In the genomic region with DNA sequence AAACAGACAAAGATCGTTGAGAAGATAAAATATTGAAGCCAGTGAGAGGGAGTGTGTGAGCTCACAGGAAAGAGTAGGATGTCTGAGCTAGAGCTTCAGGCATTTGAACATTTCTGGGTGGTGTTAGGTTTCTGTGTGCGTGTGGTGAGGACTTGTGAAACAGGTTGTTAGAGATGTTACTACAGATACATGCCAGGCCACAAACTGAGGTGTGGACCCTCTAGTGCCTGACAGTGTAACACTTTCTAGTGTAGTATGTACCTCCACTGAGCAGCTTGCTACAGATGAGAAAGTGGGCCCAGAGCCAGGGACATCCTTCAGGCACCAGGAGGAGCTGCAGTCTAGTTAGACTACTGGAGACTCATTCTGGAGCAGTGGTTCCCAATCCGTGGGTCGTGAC, we compare ENCODE assay signal across 11 mouse cellular contexts. TPM values are rescaled to one million over a fixed set of nuclear protein-coding genes. Genes with fewer than 3 reads are reported as not detected.
DNase-seq lines count a peak whose midpoint lies in the region; ATAC-seq and TF ChIP-seq lines count a peak whose summit lies in the region.
"Had no signal": no experiment of that assay in that cellular context is flagged by ENCODE, and none has a peak within 500 bp of the region (broad histone marks: within the 10 kb centered on the region; RNA-seq: fewer than 3 reads in every experiment).

No protein-coding gene starts in this region.

- no peak for TF ChIP-seq EP300 in heart, postnatal 0 days (IDR thresholded peaks at IDR 0.05; ENCODE audit: low read depth)

- H3K36me3 ChIP-seq in heart, postnatal 0 days (replicated peaks; ENCODE audit: control insufficient read depth, insufficient read depth, low read length), result peaks cover 28% of the 10 kb centered on the region; the same call in 1 of the 2 replicates
- H3K36me3 ChIP-seq in heart, embryonic 10.5 days, result peaks cover 36% of the 10 kb centered on the region

- no peak; the same call in 1 of the 2 replicates for TF ChIP-seq CTCF in heart, postnatal 0 days (IDR thresholded peaks at IDR 0.05; ENCODE audit: low read depth)

- H3K27ac ChIP-seq in heart, postnatal 0 days (ENCODE audit: low read depth), result no peak overlapping the region
- H3K27ac ChIP-seq in heart, embryonic 10.5 days, result no peak overlapping the region

- WGBS in heart, postnatal 0 days, result 73% methylated on average over 4 of the region's 4 CpGs
- 84% methylated on average over 4 of the region's 4 CpGs for WGBS in heart, embryonic 10.5 days

- no peak overlapping the region for H3K9ac ChIP-seq in heart, postnatal 0 days (replicated peaks; ENCODE audit: low read depth, low read length)

- H3K27me3 ChIP-seq in heart, postnatal 0 days (ENCODE audit: control insufficient read depth, insufficient read depth, low read length), result no peaks in the 10 kb centered on the region
- H3K27me3 ChIP-seq in heart, embryonic 10.5 days (ENCODE audit: insufficient read depth, poor library complexity, severe bottlenecking), result no peaks in the 10 kb centered on the region

- no peak for DNase-seq in heart, postnatal 0 days (ENCODE audit: low spot score)
- DNase-seq in heart, embryonic 10.5 days (ENCODE audit: low spot score), result no peak
- peak; percentile 10 for DNase-seq in ovary, postnatal 14 days (ENCODE audit: low spot score)
- DNase-seq in ovary, postnatal 36 days (ENCODE audit: low spot score), result no peak
- DNase-seq in adrenal gland, postnatal 36 days, result peak; percentile 6 to 27
- DNase-seq in ovary, postnatal 10 days (ENCODE audit: low spot score), result no peak
- DNase-seq: kidney, adult 8-10 months; thymus, postnatal 4 days had no signal

- no peak overlapping the region for H3K4me3 ChIP-seq in heart, postnatal 0 days (ENCODE audit: low read depth, low read length)
- H3K4me3 ChIP-seq in heart, embryonic 10.5 days, result no peak overlapping the region
- H3K4me3 ChIP-seq: erythroblast, embryonic 14.5 days had no signal

- ATAC-seq in heart, postnatal 0 days (ENCODE audit: insufficient read depth, low read depth), result peak; percentile 17; the same call in 1 of the 2 replicates
- ATAC-seq in megakaryocyte-erythroid progenitor cell, adult 5-6 weeks (replicated peaks; ENCODE audit: low FRiP score, low TSS enrichment, poor library complexity, severe bottlenecking), result 0 out of 2 replicates have a peak, but pooled peaks have one; percentile 46
- ATAC-seq in erythroblast, adult 5-6 weeks (replicated peaks; ENCODE audit: low FRiP score, poor library complexity, severe bottlenecking), result no peak

- peaks cover 19% of the 10 kb centered on the region for H3K4me1 ChIP-seq in heart, postnatal 0 days (ENCODE audit: control insufficient read depth, insufficient read depth)
- H3K4me1 ChIP-seq in heart, embryonic 10.5 days, result peaks cover 14% of the 10 kb centered on the region

- H3K9me3 ChIP-seq in heart, postnatal 0 days (replicated peaks; ENCODE audit: control insufficient read depth, low read length), result no peaks in the 10 kb centered on the region
- no peaks in the 10 kb centered on the region for H3K9me3 ChIP-seq in heart, embryonic 10.5 days

- no peak overlapping the region for H3K4me2 ChIP-seq in heart, postnatal 0 days (ENCODE audit: low read depth, low read length)

RNA-seq across cellular contexts. Expression of a gene that starts 30.5 kb away (rescaled TPM):
- 134 and 146 TPM in 2 replicates for total RNA-seq in heart, postnatal 0 days (2014; rRNA removed; ENCODE audit: low replicate concordance)
- polyA plus RNA-seq in heart, postnatal 0 days (2015; fragmentation: Nextera tagmentation; extraction: Ambion mirVana), result 229 and 244 TPM in 2 replicates
- 95.2 and 102 TPM in 2 replicates for polyA plus RNA-seq in heart, embryonic 10.5 days (2016; fragmentation: Nextera tagmentation; extraction: Ambion mirVana)
- total RNA-seq in adrenal gland, postnatal 36 days (2021), result 100 to 1,000 TPM in 1 of 2 experiments, 10 to 100 TPM in 1; 68.8 to 122 TPM
- total RNA-seq in megakaryocyte-erythroid progenitor cell, adult 5-6 weeks (2014; fragmentation: Nextera tagmentation), result 41.7 and 81.2 TPM in 2 replicates
- 23.6 and 28.0 TPM in 2 replicates for total RNA-seq in megakaryocyte-erythroid progenitor cell, adult 5-6 weeks (2017)
- 11.1 and 14.2 TPM in 2 replicates for total RNA-seq in erythroblast, adult 5-6 weeks (2015; ENCODE audit: low replicate concordance)
- 5.0 TPM in 1 of 2 replicates, not detected in the other for total RNA-seq in erythroblast, adult 5-6 weeks (2017; ENCODE audit: low replicate concordance)

RNA-seq across cellular contexts. Expression of a gene that starts 31.8 kb away (rescaled TPM):
- total RNA-seq in heart, postnatal 0 days (2014; rRNA removed; ENCODE audit: low replicate concordance), result 159 and 178 TPM in 2 replicates
- 121 and 133 TPM in 2 replicates for polyA plus RNA-seq in heart, postnatal 0 days (2015; fragmentation: Nextera tagmentation; extraction: Ambion mirVana)
- 173 and 197 TPM in 2 replicates for polyA plus RNA-seq in heart, embryonic 10.5 days (2016; fragmentation: Nextera tagmentation; extraction: Ambion mirVana)
- total RNA-seq in adrenal gland, postnatal 36 days (2021), result 100 to 1,000 TPM in 1 of 2 experiments, 10 to 100 TPM in 1; 96.4 to 119 TPM
- total RNA-seq in megakaryocyte-erythroid progenitor cell, adult 5-6 weeks (2014; fragmentation: Nextera tagmentation), result 42.0 and 85.4 TPM in 2 replicates
- total RNA-seq in megakaryocyte-erythroid progenitor cell, adult 5-6 weeks (2017), result 155 and 210 TPM in 2 replicates
- total RNA-seq in erythroblast, adult 5-6 weeks (2015; ENCODE audit: low replicate concordance), result 11.9 and 13.6 TPM in 2 replicates
- 12.4 and 16.7 TPM in 2 replicates for total RNA-seq in erythroblast, adult 5-6 weeks (2017; ENCODE audit: low replicate concordance)

Comparison
In these comparisons a context has a peak if more than half of its experiments do, and no peak if none do; other contexts are left out.
1. DNase-seq: peak in ovary, postnatal 14 days (single experiment) and adrenal gland, postnatal 36 days (2 of 2); none in heart, postnatal 0 days (single experiment), heart, embryonic 10.5 days (single experiment), ovary, postnatal 36 days (single experiment) and ovary, postnatal 10 days (single experiment).